24 mouse cellular contexts compared by ENCODE assay signal in genomic region chr14:47285271-47285670, GRCm38 (mm10). TPM values are rescaled to one million over a fixed set of nuclear protein-coding genes. Genes with fewer than 3 reads are reported as not detected.
DNase-seq lines count a peak whose midpoint lies in the region; ATAC-seq and TF ChIP-seq lines count a peak whose summit lies in the region.
"Had no signal": no experiment of that assay in that cellular context is flagged by ENCODE, and none has a peak within 500 bp of the region (broad histone marks: within the 10 kb centered on the region; RNA-seq: fewer than 3 reads in every experiment).

No protein-coding gene starts in this region.

- H3K27me3 ChIP-seq in intestine, postnatal 0 days (replicated peaks; ENCODE audit: control insufficient read depth, insufficient read depth, low read length) = no peaks in the 10 kb centered on the region
- H3K27me3 ChIP-seq in kidney, embryonic 16.5 days (ENCODE audit: insufficient read depth, low read length) = no peaks in the 10 kb centered on the region
- H3K27me3 ChIP-seq: heart, embryonic 15.5 days; kidney, embryonic 15.5 days; midbrain, embryonic 12.5 days; Patski had no signal

- no peak overlapping the region for H3K4me3 ChIP-seq in intestine, postnatal 0 days (ENCODE audit: low read depth, low read length)
- no peak overlapping the region for H3K4me3 ChIP-seq in kidney, embryonic 16.5 days (ENCODE audit: low read length)
- H3K4me3 ChIP-seq: forebrain, embryonic 10.5 days; heart, embryonic 15.5 days; kidney, embryonic 15.5 days; limb, embryonic 10.5 days; midbrain, embryonic 12.5 days had no signal

- H3K9me3 ChIP-seq in intestine, postnatal 0 days (ENCODE audit: control insufficient read depth) = no peaks in the 10 kb centered on the region
- no peaks in the 10 kb centered on the region for H3K9me3 ChIP-seq in kidney, embryonic 16.5 days (ENCODE audit: low read length)
- H3K9me3 ChIP-seq: forebrain, embryonic 10.5 days; heart, embryonic 15.5 days; kidney, embryonic 15.5 days; limb, embryonic 10.5 days; midbrain, embryonic 12.5 days had no signal

- H3K36me3 ChIP-seq in intestine, postnatal 0 days (ENCODE audit: control insufficient read depth, insufficient read depth) = peaks cover 6% of the 10 kb centered on the region
- peaks cover 7% of the 10 kb centered on the region for H3K36me3 ChIP-seq in kidney, embryonic 16.5 days (ENCODE audit: insufficient read depth, low read length)

- peak; percentile 90 for ATAC-seq in intestine, postnatal 0 days
- peak; percentile 71 for ATAC-seq in monocyte, adult 5-6 weeks (replicated peaks; ENCODE audit: insufficient number of reproducible peaks, low FRiP score, low TSS enrichment, poor library complexity, severe bottlenecking)
- ATAC-seq in kidney, embryonic 16.5 days (ENCODE audit: low FRiP score, low TSS enrichment) = no peak
- ATAC-seq: forebrain, embryonic 16.5 days; Patski had no signal

- H3K9ac ChIP-seq in intestine, postnatal 0 days (ENCODE audit: low read depth, low read length) = no peak overlapping the region
- H3K9ac ChIP-seq in kidney, embryonic 16.5 days (replicated peaks; ENCODE audit: low read length) = no peak overlapping the region
- H3K9ac ChIP-seq: heart, embryonic 15.5 days; hindbrain, embryonic 14.5 days; kidney, embryonic 15.5 days; liver, embryonic 14.5 days; midbrain, embryonic 12.5 days had no signal

- TF ChIP-seq CTCF in intestine, postnatal 0 days (IDR thresholded peaks at IDR 0.05; ENCODE audit: low read depth) = no peak

- no peaks in the 10 kb centered on the region for H3K4me1 ChIP-seq in intestine, postnatal 0 days (replicated peaks; ENCODE audit: control insufficient read depth, insufficient read depth, low read length)
- H3K4me1 ChIP-seq in kidney, embryonic 16.5 days (ENCODE audit: insufficient read depth, low read length) = no peaks in the 10 kb centered on the region
- H3K4me1 ChIP-seq: forebrain, embryonic 10.5 days; kidney, embryonic 15.5 days; limb, embryonic 10.5 days; midbrain, embryonic 12.5 days had no signal

- H3K27ac ChIP-seq in intestine, postnatal 0 days (ENCODE audit: low read depth, low read length) = no peak overlapping the region
- H3K27ac ChIP-seq in kidney, embryonic 16.5 days (ENCODE audit: low read length) = no peak overlapping the region
- H3K27ac ChIP-seq: forebrain, embryonic 10.5 days; heart, embryonic 15.5 days; hindbrain, embryonic 14.5 days; kidney, embryonic 15.5 days; limb, embryonic 10.5 days; liver, embryonic 14.5 days; midbrain, embryonic 12.5 days had no signal

- DNase-seq in A20 (ENCODE audit: low read depth, low spot score) = peak; percentile 34
- peak; percentile 27 to 29 for DNase-seq in B cell, adult 2 months
- no peak for DNase-seq in kidney, adult 8-10 months
- DNase-seq in urinary bladder, adult 2 months (ENCODE audit: low spot score) = no peak
- DNase-seq: adrenal gland, postnatal 36 days; cerebellum, adult 9-10 months; gastrocnemius, postnatal 14 days; heart, postnatal 4 days; lung, postnatal 4 days; right cerebral cortex, postnatal 14 days; spleen, adult 18-20 months; thymus, postnatal 25 days had no signal

- WGBS in intestine, postnatal 0 days = 88% methylated on average over 2 of the region's 2 CpGs
- WGBS in kidney, embryonic 16.5 days = 95% methylated on average over 2 of the region's 2 CpGs

- 0 out of 2 replicates have a peak overlapping the region, but pooled peaks have one; percentile 24 for H3K4me2 ChIP-seq in intestine, postnatal 0 days (replicated peaks; ENCODE audit: low read depth)
- H3K4me2 ChIP-seq in kidney, embryonic 16.5 days (replicated peaks; ENCODE audit: low read depth, low read length) = no peak overlapping the region
- H3K4me2 ChIP-seq: heart, embryonic 15.5 days; hindbrain, embryonic 14.5 days; kidney, embryonic 15.5 days; midbrain, embryonic 12.5 days had no signal

RNA-seq across cellular contexts. Expression of gene Socs4, which starts 8.5 kb away (rescaled TPM):
- 4.3 and 5.3 TPM in 2 replicates for polyA plus RNA-seq in intestine, postnatal 0 days (2015; fragmentation: Nextera tagmentation; extraction: Ambion mirVana)
- 16.2 to 46.3 TPM (median 33.6 TPM) in 3 replicates for total RNA-seq in monocyte, adult 5-6 weeks (2017)
- 3.4 and 3.5 TPM in 2 replicates for polyA plus RNA-seq in kidney, embryonic 16.5 days (2015; fragmentation: Nextera tagmentation; extraction: Ambion mirVana)
- 7.4 and 8.7 TPM in 2 replicates for polyA plus RNA-seq in urinary bladder, adult 2 months (2012; rRNA removed)

RNA-seq across cellular contexts. Expression of gene Wdhd1, which starts 8.6 kb away (rescaled TPM):
- 4.5 and 4.6 TPM in 2 replicates for polyA plus RNA-seq in intestine, postnatal 0 days (2015; fragmentation: Nextera tagmentation; extraction: Ambion mirVana)
- 12.2 to 20.8 TPM (median 15.2 TPM) in 3 replicates for total RNA-seq in monocyte, adult 5-6 weeks (2017)
- 26.5 and 32.3 TPM in 2 replicates for polyA plus RNA-seq in kidney, embryonic 16.5 days (2015; fragmentation: Nextera tagmentation; extraction: Ambion mirVana)
- polyA plus RNA-seq in urinary bladder, adult 2 months (2012; rRNA removed) = 2.4 and 4.2 TPM in 2 replicates

RNA-seq across cellular contexts. Expression of gene Mapk1ip1l, which starts 12.8 kb away (rescaled TPM):
- 30.8 and 31.2 TPM in 2 replicates for polyA plus RNA-seq in intestine, postnatal 0 days (2015; fragmentation: Nextera tagmentation; extraction: Ambion mirVana)
- 48.9 to 87.0 TPM (median 54.2 TPM) in 3 replicates for total RNA-seq in monocyte, adult 5-6 weeks (2017)
- 71.7 and 84.3 TPM in 2 replicates for polyA plus RNA-seq in kidney, embryonic 16.5 days (2015; fragmentation: Nextera tagmentation; extraction: Ambion mirVana)
- polyA plus RNA-seq in urinary bladder, adult 2 months (2012; rRNA removed) = 31.4 and 37.3 TPM in 2 replicates

Comparison
In these comparisons a context has a peak if more than half of its experiments do, and no peak if none do; other contexts are left out.
1. DNase-seq: peak in A20 (single experiment) and B cell, adult 2 months (2 of 2); none in kidney, adult 8-10 months (0 of 2) and urinary bladder, adult 2 months (single experiment).